Mouse (Mus musculus) B cell, adult 2 months (primary cell): ENCODE measurements around the gene Nsd2.
"Not testable (repeated sequence)": the region's sequence is repeated elsewhere in the genome, so short reads cannot be mapped to it uniquely, and the experiment has no call there.

Experiments used
- DNase-seq, 2 experiments: peaks; one replicate each; pipeline ENCODE4 v3.0.0; 2022

Nsd2 gene

DNA sequence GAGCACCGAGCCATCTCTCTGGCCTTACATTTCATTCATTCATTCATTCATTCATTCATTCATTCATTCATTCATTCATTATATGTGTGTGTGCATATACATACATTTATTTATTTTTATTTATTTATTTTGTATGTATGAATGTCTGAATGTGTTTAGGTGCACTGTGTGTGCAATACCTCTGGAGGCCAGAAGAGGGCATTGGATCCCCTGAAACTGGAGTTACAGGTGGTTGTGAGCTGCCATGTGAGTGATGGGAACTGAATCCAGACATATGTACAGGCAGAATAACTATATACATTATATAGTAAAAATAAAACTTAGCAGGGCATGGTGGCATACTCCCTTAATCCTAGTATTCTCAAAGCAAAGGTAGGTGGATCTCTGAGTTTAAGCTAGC is 32.6 kb downstream of the Nsd2 start:
- DNase-seq: peak; percentile 33 to 39

DNA sequence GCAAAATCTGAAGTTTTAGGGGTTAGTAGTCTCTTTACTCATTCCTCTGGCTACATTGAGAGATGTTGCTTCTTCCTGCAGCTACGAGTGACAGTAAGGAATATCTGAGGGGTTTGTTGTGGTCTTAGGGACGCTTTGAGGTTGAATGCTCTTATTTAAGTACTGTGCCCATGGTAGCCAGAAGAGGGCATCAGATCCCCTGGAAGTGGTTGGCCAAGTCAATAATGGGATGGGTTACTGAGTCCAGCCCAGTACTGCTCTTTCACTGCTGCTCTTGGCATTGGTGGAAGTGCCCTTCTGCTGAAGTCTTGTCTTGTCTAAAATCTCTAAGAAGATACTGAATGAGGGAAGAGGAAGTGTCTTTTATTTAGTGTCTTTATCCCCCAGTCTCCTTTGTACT is 33.5 kb downstream of the Nsd2 start:
- peak; percentile 7 to 14 for DNase-seq

DNA sequence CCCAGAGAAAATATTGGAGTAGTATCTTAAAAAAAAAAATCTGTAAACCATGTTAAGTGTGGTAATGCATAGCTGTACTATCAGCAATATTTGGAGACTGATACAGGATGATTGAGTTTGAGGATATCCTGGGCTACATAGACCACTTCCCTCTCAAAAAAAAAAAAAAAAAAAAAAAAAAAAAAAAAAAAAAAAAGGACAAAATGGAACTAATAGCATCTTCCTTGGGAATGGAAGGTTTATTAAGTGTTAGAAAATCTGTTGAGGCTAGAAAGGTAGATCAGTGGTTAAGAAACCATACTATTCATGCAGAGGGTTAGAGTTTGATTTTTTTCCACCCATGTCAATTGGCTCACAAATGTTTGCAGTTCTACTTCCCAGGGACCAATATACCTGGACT is 37.2 kb downstream of the Nsd2 start:
- no peak for DNase-seq

DNA sequence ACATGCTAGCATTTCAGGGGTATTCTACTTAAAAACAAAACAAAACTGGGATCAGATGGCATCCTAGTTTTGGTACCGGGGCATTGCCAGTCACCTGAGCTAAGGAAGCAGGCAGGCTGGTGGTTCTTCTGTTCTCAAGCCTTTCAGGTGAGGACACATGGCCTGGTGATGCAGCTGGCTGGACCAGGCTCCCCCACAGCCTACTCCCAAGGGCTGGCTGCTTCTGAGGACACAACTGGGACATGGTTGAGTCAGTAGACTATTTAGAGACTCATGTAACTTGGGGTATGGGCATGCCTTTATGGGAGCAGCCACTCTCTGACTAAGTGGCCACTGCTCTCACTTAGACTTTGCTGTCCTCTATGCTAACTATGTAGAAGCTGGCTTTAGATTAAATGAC is 54.9 kb downstream of the Nsd2 start:
- no peak for DNase-seq

DNA sequence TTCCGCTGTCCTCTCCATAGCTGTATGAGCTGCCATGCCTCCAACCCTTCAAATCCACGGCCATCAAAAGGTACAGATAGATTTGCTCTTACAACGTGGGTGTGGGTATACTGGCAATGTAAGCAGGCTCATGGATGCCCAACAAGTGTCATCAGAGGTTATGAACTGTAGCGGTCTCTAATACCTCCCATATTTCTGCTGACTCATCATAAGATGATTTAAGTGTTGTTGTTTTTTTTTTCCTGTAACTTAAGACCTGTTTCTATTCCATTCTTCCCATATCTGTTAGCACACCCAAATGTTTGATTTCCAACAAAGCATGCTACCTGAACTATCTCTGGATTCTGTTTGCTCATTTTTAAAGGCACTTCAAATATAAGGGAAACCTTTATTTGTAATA is 60.6 kb downstream of the Nsd2 start:
- DNase-seq: no peak

DNA sequence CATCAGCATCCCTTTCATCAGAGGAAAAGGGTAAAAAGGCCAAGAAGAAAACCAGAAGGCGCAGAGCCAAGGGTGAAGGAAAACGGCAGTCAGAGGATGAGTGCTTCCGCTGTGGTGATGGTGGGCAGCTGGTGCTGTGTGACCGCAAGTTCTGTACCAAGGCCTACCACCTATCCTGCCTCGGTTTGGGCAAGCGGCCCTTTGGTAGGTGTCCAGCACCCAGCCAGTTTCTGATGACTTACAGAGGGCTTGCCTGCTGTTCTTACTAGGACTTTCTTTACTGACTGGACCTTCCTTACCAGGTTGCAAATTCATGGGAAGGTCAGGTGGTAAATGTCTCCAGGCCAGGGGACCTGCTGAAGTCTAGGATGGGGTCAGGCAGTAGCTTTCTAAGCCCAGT is 72.9 kb downstream of the Nsd2 start:
- DNase-seq: no peak

DNA sequence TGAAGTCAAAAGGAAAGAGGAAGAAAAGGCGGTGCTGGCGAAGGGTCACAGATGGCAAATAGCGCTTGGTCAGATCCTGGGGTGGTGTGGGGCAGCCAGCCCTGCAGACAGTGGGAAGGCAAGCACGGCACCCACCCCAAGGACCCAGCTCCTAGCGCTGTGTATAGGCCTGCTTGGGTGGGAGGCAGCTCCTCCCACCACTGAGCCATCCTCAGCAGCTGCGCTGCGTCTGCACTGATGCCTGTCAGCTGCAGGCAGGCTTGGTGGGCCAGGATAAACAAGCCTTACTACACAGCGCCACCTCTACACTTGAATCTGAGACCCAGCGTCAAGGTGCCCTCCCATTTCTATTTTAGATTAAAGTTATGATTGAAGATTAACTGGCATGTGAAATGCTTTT is 74.6 kb downstream of the Nsd2 start:
- DNase-seq: no peak

DNA sequence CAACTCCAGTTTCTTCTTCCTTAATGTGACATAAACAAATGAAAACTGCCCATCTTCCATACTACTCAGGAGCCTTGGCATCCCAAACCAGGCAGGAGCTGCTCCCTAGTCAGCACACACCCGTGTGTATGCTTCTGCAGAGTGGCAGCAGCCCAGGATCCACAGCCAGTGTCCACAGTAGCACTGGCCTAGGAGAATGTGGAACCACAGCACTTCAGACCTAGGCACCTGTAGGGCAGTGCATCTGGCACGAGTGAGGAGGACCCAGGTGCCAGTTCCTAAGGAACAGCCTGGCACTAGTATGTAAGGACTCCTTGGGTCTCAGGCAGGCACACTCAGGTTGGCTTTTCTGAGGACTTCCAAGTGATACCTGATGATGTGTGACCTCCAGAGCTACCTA is 76.6 kb downstream of the Nsd2 start:
- no peak for DNase-seq

DNA sequence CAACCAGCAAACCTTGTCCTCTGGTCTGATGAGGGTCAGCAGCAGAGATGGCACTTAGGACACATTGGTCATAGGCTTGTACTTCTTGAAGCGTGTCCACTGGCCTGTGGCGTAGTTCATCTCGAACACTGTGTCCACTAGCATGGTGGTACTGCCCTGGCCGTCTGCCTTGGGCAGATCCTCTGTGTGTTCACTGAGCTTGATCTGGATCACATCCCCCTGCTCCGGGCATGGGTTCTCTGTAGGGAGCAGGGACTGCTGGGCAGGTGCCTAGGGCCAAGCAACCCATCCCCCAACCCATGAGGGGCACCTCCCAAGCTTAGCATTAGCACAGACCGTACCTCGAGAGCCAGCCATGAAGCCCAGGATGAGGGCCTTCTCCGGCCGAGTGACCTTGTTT is 78.1 kb downstream of the Nsd2 start:
- no peak for DNase-seq

DNA sequence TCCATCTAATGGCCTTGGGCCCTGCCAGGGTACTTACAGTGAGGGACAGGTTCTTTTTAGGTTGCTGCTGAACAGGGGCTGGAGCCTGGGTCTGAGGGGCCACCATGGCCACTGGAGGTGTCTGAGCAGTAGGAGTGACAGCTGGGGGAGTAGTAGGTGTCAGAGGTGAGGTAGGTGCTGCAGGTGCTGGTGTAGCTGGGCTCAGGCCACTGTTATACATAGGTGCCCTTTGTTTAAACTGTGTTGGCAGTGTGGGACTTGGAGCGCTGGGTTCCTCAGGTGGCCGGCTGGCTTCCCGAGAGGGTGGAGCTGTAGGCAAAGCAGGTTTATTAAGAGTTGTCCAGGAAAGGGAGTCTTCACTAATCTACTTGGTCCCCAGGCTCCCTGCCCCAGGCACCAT is 78.7 kb downstream of the Nsd2 start:
- DNase-seq: no peak

DNA sequence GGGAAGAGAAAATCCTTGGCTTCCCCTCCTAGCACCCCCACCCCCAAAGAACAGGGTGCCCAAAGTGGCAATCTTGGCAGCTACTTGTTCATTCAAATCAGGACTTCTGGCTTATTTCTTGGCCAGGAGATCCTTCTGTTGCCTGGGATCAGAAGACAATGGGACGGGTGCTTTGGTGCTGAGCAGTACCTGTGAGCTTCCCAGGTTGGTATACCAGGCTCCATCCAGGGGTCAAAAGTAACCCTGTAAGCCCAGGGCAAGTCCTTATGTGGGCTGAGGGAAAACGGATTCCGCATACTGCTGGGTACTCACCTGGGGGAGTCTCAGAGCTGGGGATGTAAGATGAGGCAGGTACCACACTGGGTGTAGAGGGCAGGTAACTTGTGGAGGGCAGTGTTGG is 79.6 kb downstream of the Nsd2 start:
- DNase-seq: no peak

DNA sequence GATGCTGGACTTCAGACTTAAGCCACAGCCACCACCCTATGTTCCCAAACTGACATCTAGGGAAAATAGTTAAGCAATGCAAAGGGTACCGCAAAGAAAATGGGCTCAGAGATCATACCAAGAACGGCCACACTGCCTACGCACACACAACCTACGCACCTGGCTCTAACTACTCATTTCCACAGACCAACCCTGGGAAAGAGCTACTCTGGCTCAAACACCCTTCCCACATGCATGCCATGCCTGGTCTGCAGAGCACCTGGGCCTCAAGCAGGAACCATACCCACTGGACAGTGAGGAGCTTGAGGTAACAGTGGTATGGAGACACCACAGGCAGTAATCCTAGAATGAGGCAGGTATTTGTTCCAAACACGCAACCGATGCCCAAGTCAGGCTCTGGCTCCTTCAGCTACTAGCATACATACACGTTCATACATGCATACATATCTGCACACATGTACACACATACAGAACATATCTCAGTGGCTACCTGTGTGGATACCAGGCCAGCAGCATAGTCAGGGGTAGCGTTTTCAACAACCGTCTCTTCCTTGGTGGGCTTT is 80.3 kb downstream of the Nsd2 start:
- DNase-seq: no peak

DNA sequence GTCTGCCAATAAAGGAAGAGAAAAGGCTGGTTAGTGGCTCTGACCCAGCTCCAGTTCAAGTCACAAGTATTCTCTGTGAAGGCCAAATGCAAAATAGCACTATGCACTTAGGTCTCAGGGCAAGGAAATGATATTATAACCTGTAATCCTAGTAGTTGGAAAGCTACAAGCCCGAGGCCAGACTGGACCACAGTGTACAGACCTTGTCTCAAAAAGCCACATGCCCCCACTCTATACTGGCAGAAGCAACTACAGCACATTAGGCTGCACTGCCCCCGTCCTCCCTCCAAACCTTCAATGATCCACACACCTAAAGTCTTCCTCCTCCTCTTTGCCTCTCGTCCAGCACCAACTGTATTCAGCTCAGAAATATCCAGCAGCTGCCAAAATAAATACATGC is 80.8 kb downstream of the Nsd2 start:
- no peak for DNase-seq

DNA sequence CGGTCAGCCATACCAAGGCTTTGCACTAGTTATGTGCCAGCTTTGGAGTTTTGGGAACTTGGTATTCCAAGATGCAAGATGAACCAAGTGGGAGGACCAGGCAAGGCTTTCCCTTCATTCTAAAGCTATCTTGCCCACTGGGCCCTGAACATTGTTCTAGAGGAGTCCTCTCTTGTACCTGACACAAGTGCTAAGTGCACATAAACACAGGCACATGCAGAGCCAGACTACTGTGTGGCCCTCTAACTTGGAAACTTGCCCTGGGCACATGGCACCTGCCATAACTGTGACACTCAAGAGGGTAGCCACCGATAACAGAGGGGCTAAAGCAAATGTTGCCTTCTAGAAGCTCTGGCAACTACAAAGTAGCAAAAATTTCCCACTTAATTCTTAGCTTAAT is 82.2 kb downstream of the Nsd2 start:
- DNase-seq: no peak

DNA sequence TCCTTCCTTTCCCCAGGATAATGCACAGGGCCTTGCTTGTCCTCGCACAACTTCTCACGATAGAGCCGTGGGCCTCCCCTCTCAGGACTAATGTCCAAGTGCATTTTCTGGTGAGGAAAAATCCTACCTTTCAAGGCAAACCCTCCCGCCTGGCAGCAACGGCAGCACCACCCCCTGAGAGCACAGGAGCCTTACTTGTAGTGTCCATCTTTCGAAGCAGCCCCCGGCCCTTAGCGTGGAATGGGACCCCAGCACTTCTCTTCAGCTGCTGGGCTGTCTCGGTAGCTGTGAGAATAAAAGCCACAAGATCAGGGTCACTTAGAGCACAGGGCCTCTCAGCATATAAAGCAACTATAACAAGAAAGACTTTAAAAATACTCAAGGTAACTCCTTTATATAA is 82.7 kb downstream of the Nsd2 start:
- DNase-seq: no peak

DNA sequence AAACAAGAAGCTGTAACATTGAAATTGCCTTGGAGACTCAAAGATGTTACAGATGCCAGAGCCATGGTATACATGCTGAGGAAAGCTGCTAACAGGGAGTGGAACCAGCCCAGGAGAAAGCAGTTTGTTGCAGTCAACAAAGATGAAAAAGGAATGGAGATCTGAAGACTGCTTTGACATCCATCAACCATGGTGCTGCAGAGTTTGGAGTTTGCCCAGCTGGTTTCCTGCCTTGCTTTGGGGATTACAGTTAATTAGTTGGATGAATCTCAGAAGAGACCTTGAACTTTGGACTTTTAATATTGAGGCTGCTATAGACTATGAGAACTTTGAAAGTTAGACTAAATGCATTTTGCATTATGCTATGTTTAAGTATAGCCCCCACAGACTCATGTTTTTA is 94.5 kb downstream of the Nsd2 start:
- DNase-seq: not testable (repeated sequence)

DNA sequence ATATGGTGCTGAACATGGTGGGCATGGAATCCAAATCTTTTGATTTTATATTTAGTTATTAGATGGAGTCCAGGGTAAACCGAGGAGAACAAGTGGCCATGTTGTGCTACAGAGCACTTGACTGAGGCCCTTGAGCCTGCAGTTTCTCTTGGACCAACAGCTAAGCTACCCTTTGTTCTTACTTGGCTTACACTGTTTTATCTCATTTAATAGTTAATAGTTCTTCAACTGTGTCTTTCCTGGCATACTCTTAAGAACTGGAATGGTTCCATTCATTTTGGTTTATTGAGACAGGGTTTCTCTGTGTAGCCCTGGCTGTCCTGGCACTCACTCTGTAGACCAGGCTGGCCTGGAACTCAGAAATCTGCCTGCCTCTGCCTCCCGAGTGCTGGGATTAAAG is 96.1 kb downstream of the Nsd2 start:
- DNase-seq: not testable (repeated sequence)

DNA sequence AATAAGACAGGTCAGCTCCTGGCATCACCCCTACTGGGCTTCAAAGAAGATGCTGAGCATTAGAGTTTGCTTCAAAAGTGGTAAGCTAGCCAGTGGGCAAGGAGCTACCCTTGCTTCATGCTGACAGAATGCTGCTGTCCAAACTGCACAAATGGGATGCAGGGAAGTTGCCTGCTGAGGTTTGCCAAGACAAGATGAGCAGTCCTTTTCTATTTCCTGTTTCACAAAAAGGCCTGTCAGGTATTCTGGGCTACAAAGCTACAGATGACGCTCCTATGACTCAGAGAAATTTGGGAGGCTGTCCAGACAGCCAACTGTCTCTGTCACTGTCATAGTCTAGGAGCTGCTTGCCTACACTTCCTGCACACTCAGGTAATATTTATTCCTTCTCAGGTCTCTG is 98.9 kb downstream of the Nsd2 start:
- DNase-seq: no peak

DNA sequence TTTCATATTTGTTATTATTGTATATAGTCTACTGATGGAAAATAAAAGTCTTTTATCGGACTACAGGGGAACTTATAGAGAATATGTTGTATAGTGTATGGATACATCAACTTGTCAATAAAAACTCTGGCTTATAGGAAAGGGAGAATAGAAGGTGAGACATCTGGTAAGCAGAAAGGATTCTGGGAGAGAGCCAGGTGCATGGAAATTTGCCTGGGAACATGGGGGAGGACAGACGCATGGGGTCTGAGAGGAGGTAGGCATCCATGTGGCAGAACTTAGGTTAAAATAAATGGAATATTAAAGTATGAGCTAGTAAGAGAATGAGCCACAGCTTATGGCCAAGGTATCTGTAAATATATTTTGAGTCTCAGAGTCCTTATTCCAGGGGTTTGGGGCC is 99.5 kb downstream of the Nsd2 start:
- no peak for DNase-seq

DNA sequence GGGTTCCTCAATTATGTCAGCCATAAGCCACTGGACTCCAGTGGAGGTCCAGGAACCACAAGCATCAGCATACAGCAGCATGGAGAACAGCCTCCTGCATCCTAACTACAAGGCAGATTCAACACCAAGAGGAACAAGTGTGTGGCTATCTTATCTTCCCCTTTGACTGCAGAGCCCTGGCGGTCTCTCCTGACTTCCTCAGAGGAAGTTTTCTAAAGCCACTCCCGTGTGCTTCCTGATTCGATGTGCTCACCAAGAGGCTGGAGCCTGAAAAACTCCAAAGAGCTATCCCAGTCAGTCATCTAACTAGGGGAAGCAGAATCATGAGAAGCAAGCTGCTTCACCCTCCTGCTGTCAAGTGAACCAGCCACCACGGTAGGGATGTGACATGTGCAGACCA is 100.4 kb downstream of the Nsd2 start:
- DNase-seq: no peak

DNA sequence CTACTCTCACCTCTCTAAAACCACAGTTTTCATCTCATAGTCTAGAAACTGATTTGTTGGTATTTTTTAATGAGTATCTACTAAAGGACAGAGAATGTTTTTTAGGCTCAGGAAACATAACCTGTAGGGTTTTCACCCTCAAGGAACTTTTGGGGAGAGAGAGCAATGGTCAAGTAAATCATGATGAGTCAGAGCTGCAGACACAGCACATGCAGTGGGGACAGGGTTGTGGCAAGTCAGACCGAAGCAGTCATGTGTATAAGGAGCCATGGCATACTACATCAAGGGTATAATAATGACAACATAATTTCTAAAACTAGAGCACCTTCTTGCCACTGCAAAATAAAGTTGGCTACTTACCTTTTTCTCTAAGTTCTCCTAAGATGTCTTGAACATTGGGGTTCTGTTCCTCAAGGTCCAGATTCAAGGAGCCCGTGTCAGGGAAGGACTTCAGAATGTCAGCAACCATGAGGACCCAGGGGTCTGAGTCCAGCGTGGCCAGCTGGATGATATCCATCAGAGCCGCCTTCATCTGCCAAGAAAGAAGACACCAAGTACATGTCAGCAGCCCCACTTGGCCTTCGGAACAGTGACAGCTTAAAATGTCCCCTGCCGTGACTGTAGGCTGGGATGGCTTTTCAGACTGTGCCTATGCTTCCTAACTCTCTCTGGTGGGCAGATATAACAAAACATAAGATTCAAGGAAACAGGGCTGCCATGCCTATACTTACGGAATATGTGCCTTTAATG is 101.1 kb downstream of the Nsd2 start:
- DNase-seq: no peak

DNA sequence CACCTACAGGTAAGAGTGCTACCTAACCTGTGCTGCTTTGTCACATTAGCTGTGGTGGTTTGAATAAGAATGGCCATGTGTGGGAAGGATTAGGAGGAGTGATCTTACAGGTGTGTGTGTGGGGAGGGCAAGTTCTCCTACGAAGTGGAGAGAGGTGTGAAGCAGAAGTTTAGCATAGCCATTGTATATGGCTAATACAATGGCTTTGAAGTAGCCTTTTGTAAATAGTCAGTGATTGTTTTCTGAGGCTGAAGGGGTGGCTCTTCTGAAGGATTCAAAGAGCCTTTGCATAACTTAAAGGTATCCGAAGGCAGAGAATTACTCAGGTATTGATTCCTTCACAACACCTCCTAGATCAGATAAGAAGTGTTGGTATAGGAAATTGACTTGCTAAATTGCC is 102.0 kb downstream of the Nsd2 start:
- DNase-seq: no peak

DNA sequence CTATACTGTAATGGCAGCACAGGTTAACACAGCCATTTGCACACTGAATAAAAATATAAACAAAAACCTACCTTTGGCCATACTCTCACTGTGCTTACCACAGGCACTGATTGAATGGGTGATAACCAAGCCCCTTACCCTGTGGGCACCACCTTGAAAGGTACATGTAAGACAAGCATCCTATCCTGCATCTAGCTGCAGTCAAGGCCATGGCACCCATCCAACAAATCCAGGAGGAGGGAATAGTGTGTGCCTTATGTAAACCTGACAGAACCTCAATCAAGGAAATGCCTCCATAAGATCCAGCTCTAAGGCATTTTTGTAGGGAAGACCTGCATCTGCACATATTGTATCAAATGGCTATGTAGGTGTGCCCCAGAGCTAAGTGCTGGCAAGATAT is 105.6 kb downstream of the Nsd2 start:
- no peak for DNase-seq

DNA sequence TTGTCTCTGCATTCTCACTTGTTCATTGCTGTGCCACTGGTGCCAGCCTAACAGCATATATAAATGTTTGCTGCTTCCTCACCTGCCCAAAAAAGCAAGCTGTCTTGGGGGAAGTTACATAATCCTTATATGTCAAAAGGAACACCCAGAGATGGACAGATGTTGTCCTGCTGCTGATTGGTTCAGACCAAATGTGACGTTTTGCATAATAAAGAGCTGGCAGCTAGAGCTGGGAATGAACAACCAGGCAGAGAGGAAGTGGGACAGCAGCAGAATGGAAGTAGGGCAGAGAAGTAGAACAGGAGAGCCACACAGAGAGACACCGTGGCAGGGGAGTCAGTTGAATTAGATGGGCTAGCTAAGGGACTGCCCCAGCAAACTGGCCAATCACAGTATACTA is 111.9 kb downstream of the Nsd2 start:
- no peak for DNase-seq

DNA sequence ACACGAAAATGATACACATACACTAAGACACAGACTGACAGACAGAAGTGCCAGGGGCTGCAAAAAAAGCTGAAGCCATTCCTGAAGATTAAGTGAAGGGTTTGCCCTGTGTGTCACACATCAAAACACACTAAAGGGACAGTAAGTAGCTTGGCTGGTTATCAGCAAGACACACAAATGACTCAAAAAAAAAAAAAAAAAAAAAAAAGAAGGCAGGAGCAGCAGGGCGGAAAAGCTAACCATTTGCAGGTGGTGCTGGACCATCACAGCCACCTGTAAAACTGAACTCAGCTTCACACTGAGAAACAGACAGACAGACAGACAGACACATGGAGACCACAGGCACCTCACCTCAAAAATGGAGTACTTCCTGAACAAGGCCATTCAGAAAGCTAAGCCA is 113.6 kb downstream of the Nsd2 start:
- no peak for DNase-seq
